Mouse (Mus musculus) E14TG2a.4 (cell line): ENCODE results near the gene Npas3.

Source experiments
- CTCF ChIP-seq: conservative IDR thresholded peaks from 2 replicates; pipeline ENCODE4 v1.5.1; 2014; ENCODE audit warnings: low read length
- POU5F1 ChIP-seq: IDR thresholded peaks from 2 replicates; pipeline ENCODE4 v1.6.1; 2014; ENCODE audit warnings: low read length, borderline replicate concordance

GRCm38 (mm10) chr12:54060732-54061131 lies 812.3 kb downstream of the Npas3 start:
- peak; percentile 80 for TF ChIP-seq CTCF
- no peak for TF ChIP-seq POU5F1
